Mouse (Mus musculus) liver, embryonic 15.5 days (tissue): ENCODE results near the gene Jazf1. TPM values are rescaled to one million over a fixed set of nuclear protein-coding genes. Genes with fewer than 3 reads are reported as not detected.

ENCODE experiments used
- ATAC-seq: fragments of 200-750 bp; cut with Nextera tagmentation; 2 replicates; pipeline ENCODE4 v1.8.0; 2017; ENCODE audit warnings: moderate number of reproducible peaks, mild to moderate bottlenecking, moderate library complexity; ENCODE audit not compliant: insufficient read depth
- H3K27ac ChIP-seq: fragments of 300-500 bp; sonication (generic); replicated peaks from 2 replicates; pipeline ENCODE4 v1.5.1; 2015; ENCODE audit warnings: mild to moderate bottlenecking, inconsistent platforms
- H3K27me3 ChIP-seq: fragments of 300-500 bp; sonication (generic); 2 replicates; pipeline ENCODE4 v1.6.1; 2015; ENCODE audit warnings: mild to moderate bottlenecking, inconsistent platforms
- H3K36me3 ChIP-seq: fragments of 300-500 bp; sonication (generic); replicated peaks from 2 replicates; pipeline ENCODE4 v1.6.1; 2015; ENCODE audit warnings: moderate library complexity, mild to moderate bottlenecking, inconsistent platforms
- H3K4me1 ChIP-seq: fragments of 300-500 bp; sonication (generic); replicated peaks from 2 replicates; pipeline ENCODE4 v1.6.1; 2015; ENCODE audit warnings: inconsistent platforms
- H3K4me2 ChIP-seq: fragments of 300-500 bp; sonication (generic); 2 replicates; pipeline ENCODE4 v1.6.1; 2015; ENCODE audit warnings: moderate library complexity, mild to moderate bottlenecking, inconsistent platforms
- H3K4me3 ChIP-seq: fragments of 300-500 bp; sonication (generic); replicated peaks from 2 replicates; pipeline ENCODE4 v1.5.1; 2015; ENCODE audit warnings: mild to moderate bottlenecking, inconsistent platforms
- H3K9ac ChIP-seq: fragments of 300-500 bp; sonication (generic); 2 replicates; pipeline ENCODE4 v1.6.1; 2015; ENCODE audit warnings: moderate library complexity, mild to moderate bottlenecking, inconsistent platforms
- H3K9me3 ChIP-seq: fragments of 300-500 bp; sonication (generic); replicated peaks from 2 replicates; pipeline ENCODE4 v1.6.1; 2016; ENCODE audit warnings: inconsistent platforms
- WGBS: fragments of 180-500 bp; shearing (Covaris S2); methylation state at CpG from one replicate; pipeline ENCODE4 v1.1.7; 2015; ENCODE audit warnings: mixed read lengths; ENCODE audit not compliant: insufficient replicate concordance; 5-methylcytosine and 5-hydroxymethylcytosine counted together
- polyA plus RNA-seq: library from polyadenylated mRNA; unstranded; fragments of >200 nt; fragmentation: Nextera tagmentation; extraction: Ambion mirVana; gene quantifications from 2 replicates; pipeline ENCODE4 v1.2.1, GENCODE M21; 2015

Gene Jazf1
- polyA plus RNA-seq, 1 experiment from 2014 or later: 2.2 TPM

GRCm38 (mm10) chr6:53054909-53055308 is 13.5 kb downstream of the Jazf1 start:
- Histone ChIP-seq H3K4me2 (no peak overlapping the region), H3K9ac (no peak overlapping the region), H3K36me3 (no peaks in the 10 kb centered on the region), H3K27me3 (no peaks in the 10 kb centered on the region), H3K4me3 (no peak overlapping the region), H3K27ac (no peak overlapping the region), H3K9me3 (no peaks in the 10 kb centered on the region), H3K4me1 (no peaks in the 10 kb centered on the region)
- 25% methylated on average over 2 of the region's 2 CpGs for WGBS
- no peak for ATAC-seq

- no peaks in the 10 kb centered on the region for H3K9me3 ChIP-seq
- no peak overlapping the region for H3K27ac ChIP-seq
- WGBS: 51% methylated on average over 2 of the region's 2 CpGs
- no peaks in the 10 kb centered on the region for H3K4me1 ChIP-seq
- no peaks in the 10 kb centered on the region for H3K27me3 ChIP-seq
- no peak overlapping the region for H3K4me3 ChIP-seq
- H3K36me3 ChIP-seq: no peaks in the 10 kb centered on the region
- no peak for ATAC-seq
- no peak overlapping the region for H3K9ac ChIP-seq
- H3K4me2 ChIP-seq: no peak overlapping the region
These were observed 22.9 kb downstream of the Jazf1 start for GRCm38 (mm10) chr6:53045501-53045900.

GRCm38 (mm10) chr6:53038176-53038575 is 30.3 kb downstream of the Jazf1 start:
- H3K4me2 ChIP-seq: no peak overlapping the region
- no peaks in the 10 kb centered on the region for H3K9me3 ChIP-seq
- no peak overlapping the region for H3K4me3 ChIP-seq
- no peak for ATAC-seq
- H3K27ac ChIP-seq: no peak overlapping the region
- H3K4me1 ChIP-seq: no peaks in the 10 kb centered on the region
- no peaks in the 10 kb centered on the region for H3K27me3 ChIP-seq
- no peaks in the 10 kb centered on the region for H3K36me3 ChIP-seq
- no peak overlapping the region for H3K9ac ChIP-seq
- WGBS: 30% methylated on average over 3 of the region's 3 CpGs

DNA sequence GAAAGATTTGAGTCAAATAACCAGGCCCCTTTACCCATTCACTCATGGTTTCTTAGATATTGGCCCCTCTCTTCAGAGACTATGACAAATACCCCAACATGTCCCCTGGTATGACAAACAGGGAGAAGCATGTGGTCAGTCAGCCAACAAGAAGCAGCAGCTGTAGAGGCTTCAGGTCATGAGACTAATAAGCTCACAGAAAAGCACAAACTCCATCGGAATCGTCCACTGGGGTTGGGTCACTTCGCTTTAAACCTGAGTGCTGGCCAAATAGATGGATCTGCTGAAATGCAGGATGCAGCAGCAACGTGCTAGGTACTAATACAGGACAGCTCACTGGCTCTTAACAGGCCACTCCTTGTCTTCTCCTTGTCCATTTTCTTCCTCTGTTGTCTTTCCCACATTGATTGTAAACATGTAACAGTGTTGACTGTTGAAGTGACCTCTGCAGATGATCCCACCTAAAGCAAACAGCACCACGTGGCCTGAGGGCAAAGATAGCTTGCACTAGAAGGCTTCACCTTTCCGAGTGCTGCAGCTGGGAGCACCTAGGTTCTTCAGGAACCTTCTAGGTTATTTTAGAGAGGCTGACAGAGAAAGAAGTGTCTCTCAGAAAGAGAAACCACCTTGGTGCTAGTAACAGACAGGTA is 33.9 kb downstream of the Jazf1 start:
- H3K9me3 ChIP-seq: no peaks in the 10 kb centered on the region
- H3K4me3 ChIP-seq: no peak overlapping the region
- ATAC-seq: peak; percentile 47; the same call in 1 of the 2 replicates
- no peak overlapping the region for H3K9ac ChIP-seq
- 46% methylated on average over 6 of the region's 6 CpGs for WGBS
- H3K4me1 ChIP-seq: no peaks in the 10 kb centered on the region
- H3K36me3 ChIP-seq: no peaks in the 10 kb centered on the region
- no peaks in the 10 kb centered on the region for H3K27me3 ChIP-seq
- H3K4me2 ChIP-seq: no peak overlapping the region
- H3K27ac ChIP-seq: no peak overlapping the region

DNA sequence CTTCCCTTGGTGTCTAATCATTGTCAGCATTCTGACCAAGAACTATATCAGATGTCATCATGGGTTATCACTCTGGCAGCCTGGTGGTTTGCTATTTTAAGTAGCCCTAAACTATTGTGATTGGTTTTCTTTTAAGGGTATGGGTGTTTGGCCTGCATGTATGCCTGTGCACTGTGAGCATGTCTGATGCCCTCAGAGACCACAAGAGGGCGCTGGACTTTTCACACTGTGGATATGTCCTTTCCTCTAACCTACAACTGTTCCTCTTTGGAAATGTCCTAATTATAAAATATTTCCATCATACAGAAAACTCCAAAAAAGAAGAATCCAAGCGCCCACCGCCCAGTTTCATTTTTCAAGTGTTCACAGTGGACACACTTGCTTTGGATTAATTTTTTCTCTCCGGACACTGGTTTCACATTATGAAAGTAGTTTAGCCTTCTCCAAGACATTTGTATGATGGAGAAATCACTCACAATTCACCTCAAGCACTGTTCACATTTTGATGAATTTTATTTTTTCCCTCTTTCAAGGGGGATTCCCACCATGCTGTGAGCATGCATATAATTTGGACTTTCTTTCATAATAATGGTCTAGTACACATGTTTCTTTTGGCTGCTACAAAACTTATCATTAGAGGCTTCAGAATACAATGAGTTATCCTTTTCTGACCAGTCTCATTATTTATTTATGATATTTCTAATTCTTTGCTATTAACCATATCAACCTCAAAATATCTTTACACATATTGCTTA is 35.5 kb downstream of the Jazf1 start:
- Histone ChIP-seq H3K9me3 (no peaks in the 10 kb centered on the region), H3K4me3 (no peak overlapping the region), H3K4me1 (no peaks in the 10 kb centered on the region), H3K4me2 (no peak overlapping the region), H3K36me3 (no peaks in the 10 kb centered on the region), H3K27ac (no peak overlapping the region), H3K27me3 (no peaks in the 10 kb centered on the region), H3K9ac (no peak overlapping the region)
- ATAC-seq: no peak
- 51% methylated on average over 4 of the region's 4 CpGs for WGBS

- no peak for ATAC-seq
- no peak overlapping the region for H3K4me2 ChIP-seq
- H3K36me3 ChIP-seq: no peaks in the 10 kb centered on the region
- H3K4me3 ChIP-seq: no peak overlapping the region
- no peaks in the 10 kb centered on the region for H3K27me3 ChIP-seq
- H3K9ac ChIP-seq: no peak overlapping the region
- H3K27ac ChIP-seq: no peak overlapping the region
- WGBS: 74% methylated on average over 2 of the region's 2 CpGs
- no peaks in the 10 kb centered on the region for H3K4me1 ChIP-seq
- no peaks in the 10 kb centered on the region for H3K9me3 ChIP-seq
These were observed 46.4 kb downstream of the Jazf1 start for GRCm38 (mm10) chr6:53022069-53022468.

- Histone ChIP-seq H3K4me1 (no peaks in the 10 kb centered on the region), H3K27ac (no peak overlapping the region), H3K36me3 (no peaks in the 10 kb centered on the region), H3K4me2 (no peak overlapping the region), H3K27me3 (no peaks in the 10 kb centered on the region), H3K4me3 (no peak overlapping the region), H3K9ac (no peak overlapping the region), H3K9me3 (no peaks in the 10 kb centered on the region)
- no peak for ATAC-seq
- WGBS: 49% methylated on average over 2 of the region's 2 CpGs
These were observed 47.4 kb downstream of the Jazf1 start for GRCm38 (mm10) chr6:53021081-53021480.

DNA sequence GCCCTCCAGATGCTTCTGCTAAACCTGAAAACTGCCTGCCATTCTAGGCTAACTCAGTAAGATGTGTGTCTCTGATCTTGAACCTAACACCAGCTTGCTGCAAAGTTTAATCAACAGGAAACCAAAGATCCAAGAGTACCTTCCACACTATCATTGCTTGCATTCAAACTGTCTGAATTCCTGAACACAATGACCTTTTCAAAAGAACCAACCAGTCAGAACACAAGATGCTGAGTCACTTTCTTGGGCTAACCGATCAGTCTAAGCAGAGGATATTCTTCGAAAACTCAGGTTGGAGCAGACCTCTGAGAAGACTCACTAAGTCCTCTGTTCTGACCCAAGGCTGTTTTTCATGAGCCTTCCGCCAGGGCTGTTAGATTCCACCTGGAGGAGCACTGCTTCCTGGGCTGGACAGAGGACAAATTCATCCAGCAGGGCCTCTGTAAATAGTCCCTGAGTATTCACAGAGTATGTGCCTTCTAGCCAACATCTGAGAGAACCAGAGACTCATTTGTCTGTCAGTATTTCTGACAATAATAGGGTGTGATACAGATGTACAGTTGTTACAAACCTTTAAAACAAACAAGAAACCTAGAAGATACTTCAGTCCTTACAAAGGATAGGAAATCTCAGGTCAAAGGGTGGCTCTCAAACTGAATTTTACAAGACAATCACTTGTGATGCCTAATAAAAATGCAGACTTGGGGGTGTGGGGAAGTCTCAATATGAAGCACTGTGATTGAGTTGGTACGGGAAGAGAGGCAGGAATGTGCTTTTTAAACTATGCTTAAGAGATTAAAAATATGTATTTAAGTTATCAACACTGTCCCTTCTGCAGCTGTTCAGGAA is 50.9 kb downstream of the Jazf1 start:
- Histone ChIP-seq H3K36me3 (no peaks in the 10 kb centered on the region), H3K9ac (no peak overlapping the region), H3K9me3 (no peaks in the 10 kb centered on the region), H3K4me2 (no peak overlapping the region), H3K4me3 (no peak overlapping the region), H3K27me3 (no peaks in the 10 kb centered on the region), H3K27ac (no peak overlapping the region), H3K4me1 (no peaks in the 10 kb centered on the region)
- no peak for ATAC-seq
- 29% methylated on average over 4 of the region's 4 CpGs for WGBS

DNA sequence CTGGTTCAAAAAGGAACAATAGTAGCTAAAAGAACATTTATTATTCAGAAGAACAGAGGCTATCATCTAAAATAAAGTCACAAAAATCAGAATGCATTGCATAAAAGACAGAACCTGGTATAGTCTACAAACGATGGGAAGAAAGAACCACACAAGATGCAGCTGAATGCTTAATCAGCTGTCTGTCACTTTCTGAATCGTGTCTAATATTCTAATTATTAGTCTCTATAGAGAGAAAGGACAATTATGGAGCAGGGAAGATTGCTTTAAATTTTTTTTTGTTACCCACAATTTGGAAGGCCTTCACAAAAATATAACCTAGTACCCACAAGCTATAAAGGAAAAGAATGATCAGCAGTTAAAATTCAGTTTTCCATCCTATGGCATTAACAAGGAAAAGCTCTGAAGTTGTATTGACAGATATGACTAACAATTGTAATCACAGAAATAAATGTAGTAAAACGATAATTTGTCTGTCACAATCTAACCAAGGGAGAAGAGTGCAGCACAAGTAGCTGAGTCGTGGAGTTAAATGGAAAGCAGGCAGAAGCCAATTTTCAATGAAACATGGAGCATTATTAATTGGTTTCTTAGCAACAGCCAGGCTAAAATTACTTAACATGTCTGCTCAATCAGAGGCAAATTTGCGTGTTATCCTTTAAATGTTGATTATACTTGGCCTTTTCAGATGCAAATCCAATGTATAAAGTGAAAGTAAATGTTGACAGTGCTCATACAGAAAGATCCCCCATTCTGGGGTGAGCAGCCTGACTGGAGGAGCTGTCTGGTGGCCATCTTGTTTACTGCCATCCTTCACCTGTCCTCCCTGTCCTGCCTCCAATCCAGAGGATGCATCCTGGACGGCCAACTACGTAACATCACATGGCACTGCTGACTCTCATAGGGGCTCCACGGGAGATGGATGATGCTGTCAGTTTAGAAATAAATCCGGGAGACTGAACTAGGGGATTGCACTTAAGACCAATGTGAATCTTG is 53.7 kb downstream of the Jazf1 start:
- H3K27ac ChIP-seq: no peak overlapping the region
- H3K36me3 ChIP-seq: no peaks in the 10 kb centered on the region
- H3K9me3 ChIP-seq: no peaks in the 10 kb centered on the region
- WGBS: 63% methylated on average over 9 of the region's 9 CpGs
- H3K4me1 ChIP-seq: no peaks in the 10 kb centered on the region
- H3K27me3 ChIP-seq: no peaks in the 10 kb centered on the region
- no peak overlapping the region for H3K4me2 ChIP-seq
- no peak for ATAC-seq
- H3K9ac ChIP-seq: no peak overlapping the region
- H3K4me3 ChIP-seq: no peak overlapping the region

DNA sequence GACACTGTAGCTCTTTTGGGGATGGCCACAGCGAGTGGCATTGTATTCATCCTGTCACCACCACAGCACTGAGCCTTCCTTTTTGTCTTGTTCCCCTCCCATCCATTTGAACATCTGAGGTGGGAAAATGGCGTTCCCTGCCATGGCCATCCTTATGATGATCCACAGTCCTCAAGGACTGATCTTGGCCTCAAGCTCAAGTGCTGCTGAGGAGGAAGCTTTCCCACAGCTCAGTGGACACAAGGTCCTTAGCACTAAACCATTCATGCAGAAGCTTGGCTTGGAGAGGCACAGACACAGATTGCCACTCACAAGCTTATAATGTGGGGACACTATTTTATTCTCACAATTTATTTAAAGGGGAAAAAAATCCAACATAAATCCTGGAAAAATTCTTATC is 58.1 kb downstream of the Jazf1 start:
- Histone ChIP-seq H3K4me2 (no peak overlapping the region), H3K4me3 (no peak overlapping the region), H3K9ac (no peak overlapping the region), H3K27me3 (no peaks in the 10 kb centered on the region), H3K4me1 (no peaks in the 10 kb centered on the region), H3K9me3 (no peaks in the 10 kb centered on the region), H3K27ac (no peak overlapping the region), H3K36me3 (no peaks in the 10 kb centered on the region)
- ATAC-seq: no peak
- 58% methylated on average over 2 of the region's 2 CpGs for WGBS
